Mouse (Mus musculus) thymus, adult 2 months (tissue): ENCODE measurements around the gene Atg3.

Experiments
- CTCF ChIP-seq: fragments of 200-500 bp; IDR thresholded peaks from 2 replicates; pipeline ENCODE4 v1.5.1; 2012; ENCODE audit warnings: mild to moderate bottlenecking, control low read depth, low read length, moderate library complexity, borderline replicate concordance; ENCODE audit not compliant: control insufficient read depth, poor library complexity, insufficient read depth; ENCODE audit errors: extremely low read depth
- POLR2A ChIP-seq: fragments of 200-500 bp; IDR thresholded peaks from 2 replicates; pipeline ENCODE4 v1.6.1; 2012; ENCODE audit warnings: mild to moderate bottlenecking, low read length, control low read depth, moderate library complexity; ENCODE audit not compliant: control insufficient read depth, poor library complexity, insufficient read depth; ENCODE audit errors: extremely low read depth

- TF ChIP-seq CTCF (no peak), POLR2A (no peak)
These were observed 48.1 kb upstream of the Atg3 start for GRCm38 (mm10) chr16:45110498-45110897.
